Mouse (Mus musculus): ENCODE measurements around the gene Gabarap. TPM values are rescaled to one million over a fixed set of nuclear protein-coding genes. Genes with fewer than 3 reads are reported as not detected.

Gene Gabarap
- total and polyA plus RNA-seq, 2 experiments from 2014 or later: 209 to 548 TPM

GRCm38 (mm10) chr11:69998567-69999491 is 7.9 kb downstream of the Gabarap start:
- Histone ChIP-seq H3K4me1 (ENCODE audit: insufficient read depth, low read length) (peaks cover 22% of the 10 kb centered on the region), H3K9me3 (ENCODE audit: low read length) (no peaks in the 10 kb centered on the region), H3K36me3 (ENCODE audit: insufficient read depth, low read length) (peaks cover 12% of the 10 kb centered on the region; the same call in 1 of the 2 replicates), H3K9ac (replicated peaks; ENCODE audit: low read length) (no peak overlapping the region), H3K27ac (no peak overlapping the region), H3K4me2 (ENCODE audit: low read depth, low read length) (no peak overlapping the region), H3K27me3 (ENCODE audit: insufficient read depth, low read length) (no peaks in the 10 kb centered on the region), H3K4me3 (ENCODE audit: low read length) (no peak overlapping the region)
- no peak for DNase-seq (ENCODE audit: low spot score)
- WGBS: 92% methylated on average over 27 of the region's 27 CpGs
- ATAC-seq: no peak
- peak; percentile 44 for TF ChIP-seq CTCF (IDR thresholded peaks at IDR 0.05; ENCODE audit: low read depth)

GRCm38 (mm10) chr11:69999666-70000065 is 8.7 kb downstream of the Gabarap start:
- DNase-seq (ENCODE audit: low spot score): no peak
- 86% methylated on average over 8 of the region's 8 CpGs for WGBS
- no peak overlapping the region for H3K4me3 ChIP-seq (ENCODE audit: low read length)
- H3K9ac ChIP-seq (replicated peaks; ENCODE audit: low read length): no peak overlapping the region
- no peaks in the 10 kb centered on the region for H3K27me3 ChIP-seq (ENCODE audit: insufficient read depth, low read length)
- peaks cover 12% of the 10 kb centered on the region; the same call in 1 of the 2 replicates for H3K36me3 ChIP-seq (ENCODE audit: insufficient read depth, low read length)
- no peaks in the 10 kb centered on the region for H3K9me3 ChIP-seq (ENCODE audit: low read length)
- no peak for ATAC-seq
- no peak for TF ChIP-seq CTCF (IDR thresholded peaks at IDR 0.05; ENCODE audit: low read depth)
- H3K4me1 ChIP-seq (ENCODE audit: insufficient read depth, low read length): peaks cover 22% of the 10 kb centered on the region
- peak overlapping the region; percentile 88; the same call in 1 of the 2 replicates for H3K27ac ChIP-seq
- H3K4me2 ChIP-seq (ENCODE audit: low read depth, low read length): peak overlapping the region; percentile 92; the same call in 1 of the 2 replicates

GRCm38 (mm10) chr11:70000396-70000898 is 9.5 kb downstream of the Gabarap start, which contains the start of gene Dvl2:
Dvl2 (plus strand) TSS chr11:70000595.
- Histone ChIP-seq H3K27ac (peak within 1 kb of the TSS; percentile 88), H3K27me3 (ENCODE audit: insufficient read depth, low read length) (no peaks in the 10 kb centered on the region), H3K9ac (replicated peaks; ENCODE audit: low read length) (peak within 1 kb of the TSS; percentile 77), H3K4me3 (ENCODE audit: low read length) (peak within 1 kb of the TSS; percentile 67), H3K4me1 (ENCODE audit: insufficient read depth, low read length) (peaks cover 22% of the 10 kb centered on the region), H3K4me2 (ENCODE audit: low read depth, low read length) (peak within 1 kb of the TSS; percentile 92), H3K36me3 (ENCODE audit: insufficient read depth, low read length) (peaks cover 20% of the 10 kb centered on the region; the same call in 1 of the 2 replicates), H3K9me3 (ENCODE audit: low read length) (no peaks in the 10 kb centered on the region)
- peak; percentile 78 for ATAC-seq
- DNase-seq (ENCODE audit: low spot score): peak; percentile 98
- WGBS: 2% methylated on average over 47 of the region's 48 CpGs
- no peak for TF ChIP-seq CTCF (IDR thresholded peaks at IDR 0.05; ENCODE audit: low read depth)

- WGBS: 15% methylated on average over 8 of the region's 8 CpGs
- no peak for DNase-seq (ENCODE audit: low spot score)
- H3K27ac ChIP-seq: peak overlapping the region; percentile 88
- H3K36me3 ChIP-seq (ENCODE audit: insufficient read depth, low read length): peaks cover 24% of the 10 kb centered on the region; the same call in 1 of the 2 replicates
- H3K9ac ChIP-seq (replicated peaks; ENCODE audit: low read length): peak overlapping the region; percentile 77
- peak overlapping the region; percentile 67 for H3K4me3 ChIP-seq (ENCODE audit: low read length)
- peaks cover 22% of the 10 kb centered on the region for H3K4me1 ChIP-seq (ENCODE audit: insufficient read depth, low read length)
- H3K9me3 ChIP-seq (ENCODE audit: low read length): no peaks in the 10 kb centered on the region
- no peak for TF ChIP-seq CTCF (IDR thresholded peaks at IDR 0.05; ENCODE audit: low read depth)
- H3K4me2 ChIP-seq (ENCODE audit: low read depth, low read length): peak overlapping the region; percentile 92
- ATAC-seq: no peak
- H3K27me3 ChIP-seq (ENCODE audit: insufficient read depth, low read length): no peaks in the 10 kb centered on the region
These were observed 10.2 kb downstream of the Gabarap start for GRCm38 (mm10) chr11:70001159-70001558.

GRCm38 (mm10) chr11:70001865-70002264 is 10.9 kb downstream of the Gabarap start:
- Histone ChIP-seq H3K27ac (no peak overlapping the region), H3K9me3 (ENCODE audit: low read length) (no peaks in the 10 kb centered on the region), H3K4me2 (ENCODE audit: low read depth, low read length) (peak overlapping the region; percentile 92), H3K36me3 (ENCODE audit: insufficient read depth, low read length) (peaks cover 31% of the 10 kb centered on the region), H3K9ac (replicated peaks; ENCODE audit: low read length) (no peak overlapping the region), H3K4me1 (ENCODE audit: insufficient read depth, low read length) (peaks cover 22% of the 10 kb centered on the region), H3K4me3 (ENCODE audit: low read length) (peak overlapping the region; percentile 67), H3K27me3 (ENCODE audit: insufficient read depth, low read length) (no peaks in the 10 kb centered on the region)
- ATAC-seq: no peak
- DNase-seq (ENCODE audit: low spot score): peak; percentile 77
- TF ChIP-seq CTCF (IDR thresholded peaks at IDR 0.05; ENCODE audit: low read depth): peak; percentile 76

GRCm38 (mm10) chr11:70002471-70002870 is 11.5 kb downstream of the Gabarap start:
- H3K9me3 ChIP-seq (ENCODE audit: low read length): no peaks in the 10 kb centered on the region
- H3K4me2 ChIP-seq (ENCODE audit: low read depth, low read length): peak overlapping the region; percentile 92
- peaks cover 37% of the 10 kb centered on the region for H3K36me3 ChIP-seq (ENCODE audit: insufficient read depth, low read length)
- H3K9ac ChIP-seq (replicated peaks; ENCODE audit: low read length): no peak overlapping the region
- H3K27me3 ChIP-seq (ENCODE audit: insufficient read depth, low read length): no peaks in the 10 kb centered on the region
- H3K27ac ChIP-seq: no peak overlapping the region
- WGBS: 96% methylated on average over 2 of the region's 2 CpGs
- peaks cover 22% of the 10 kb centered on the region for H3K4me1 ChIP-seq (ENCODE audit: insufficient read depth, low read length)
- peak overlapping the region; percentile 67 for H3K4me3 ChIP-seq (ENCODE audit: low read length)
- TF ChIP-seq CTCF (IDR thresholded peaks at IDR 0.05; ENCODE audit: low read depth): no peak
- DNase-seq (ENCODE audit: low spot score) (no peak), ATAC-seq (no peak)

All from hindbrain, postnatal 0 days (tissue).